8 mouse cellular contexts compared by ENCODE assay signal in genomic region chr2:156729537-156730469, GRCm38 (mm10). TPM values are rescaled to one million over a fixed set of nuclear protein-coding genes. Genes with fewer than 3 reads are reported as not detected.
A peak's percentile ranks its signal among the peaks of the same experiment; 100 is the strongest.
DNase-seq lines count a peak whose midpoint lies in the region; ATAC-seq and TF ChIP-seq lines count a peak whose summit lies in the region.

No protein-coding gene starts in this region.

- WGBS in heart, embryonic 10.5 days, result 33% methylated on average over 9 of the region's 10 CpGs
- 58% methylated on average over 9 of the region's 10 CpGs for WGBS in forebrain, postnatal 0 days
- 47% methylated on average over 9 of the region's 10 CpGs for WGBS in lung, embryonic 14.5 days

- peaks cover 70% of the 10 kb centered on the region for H3K4me1 ChIP-seq in heart, embryonic 10.5 days
- H3K4me1 ChIP-seq in E14TG2a.4 (replicated peaks; ENCODE audit: low read depth, low read length), result peaks cover 90% of the 10 kb centered on the region
- H3K4me1 ChIP-seq in forebrain, postnatal 0 days (ENCODE audit: insufficient read depth), result peaks cover 23% of the 10 kb centered on the region
- peaks cover 14% of the 10 kb centered on the region for H3K4me1 ChIP-seq in lung, embryonic 14.5 days (ENCODE audit: insufficient read depth)

- ATAC-seq in forebrain, postnatal 0 days, result no peak
- ATAC-seq in lung, embryonic 14.5 days (ENCODE audit: insufficient read depth), result no peak

- intact Hi-C loops in heart, postnatal 36 days (cut with DNase I), result loop anchor here (5.0 kb wide), 1 partner anchor 127 kb away; the partner anchor contains the start of gene 4930518I15Rik

- no peak overlapping the region for H3K9ac ChIP-seq in forebrain, postnatal 0 days
- no peak overlapping the region for H3K9ac ChIP-seq in lung, embryonic 14.5 days

- DNase-seq in heart, embryonic 10.5 days (ENCODE audit: low spot score), result no peak
- DNase-seq in heart, postnatal 36 days, result no peak
- DNase-seq in forebrain, postnatal 0 days, result no peak
- DNase-seq in lung, embryonic 14.5 days, result no peak
- no peak for DNase-seq in layer of hippocampus, postnatal 14 days (ENCODE audit: low spot score in 2 of 2)
- DNase-seq in ovary, postnatal 36 days (ENCODE audit: low spot score), result no peak
- DNase-seq in urinary bladder, adult 2 months (ENCODE audit: low spot score), result no peak

- no peaks in the 10 kb centered on the region for H3K36me3 ChIP-seq in heart, embryonic 10.5 days
- H3K36me3 ChIP-seq in E14TG2a.4 (ENCODE audit: insufficient read depth, low read length), result peaks cover 17% of the 10 kb centered on the region
- H3K36me3 ChIP-seq in forebrain, postnatal 0 days (ENCODE audit: insufficient read depth), result no peaks in the 10 kb centered on the region
- no peaks in the 10 kb centered on the region for H3K36me3 ChIP-seq in lung, embryonic 14.5 days (ENCODE audit: insufficient read depth)

- TF ChIP-seq CTCF in E14TG2a.4 (conservative IDR thresholded peaks at IDR 0.05; ENCODE audit: low read length), result no peak
- TF ChIP-seq CTCF in forebrain, postnatal 0 days (IDR thresholded peaks at IDR 0.05; ENCODE audit: low read depth), result no peak
- TF ChIP-seq CTCF in lung, embryonic 14.5 days (IDR thresholded peaks at IDR 0.05; ENCODE audit: low read depth), result no peak

- H3K27me3 ChIP-seq in heart, embryonic 10.5 days (ENCODE audit: insufficient read depth, poor library complexity, severe bottlenecking), result no peaks in the 10 kb centered on the region
- no peaks in the 10 kb centered on the region for H3K27me3 ChIP-seq in E14TG2a.4 (ENCODE audit: insufficient read depth, low read length)
- no peaks in the 10 kb centered on the region for H3K27me3 ChIP-seq in forebrain, postnatal 0 days (ENCODE audit: insufficient read depth, low read length)
- H3K27me3 ChIP-seq in lung, embryonic 14.5 days (ENCODE audit: insufficient read depth, low read length), result no peaks in the 10 kb centered on the region

- no peak overlapping the region for H3K4me2 ChIP-seq in forebrain, postnatal 0 days (ENCODE audit: low read depth)
- peak overlapping the region; percentile 36 for H3K4me2 ChIP-seq in lung, embryonic 14.5 days

- H3K4me3 ChIP-seq in heart, embryonic 10.5 days, result peak overlapping the region; percentile 29
- H3K4me3 ChIP-seq in E14TG2a.4 (replicated peaks; ENCODE audit: low read length), result peak overlapping the region; percentile 68
- H3K4me3 ChIP-seq in forebrain, postnatal 0 days (ENCODE audit: low read depth, low read length), result no peak overlapping the region
- no peak overlapping the region for H3K4me3 ChIP-seq in lung, embryonic 14.5 days (ENCODE audit: low read depth, low read length)

- peak overlapping the region; percentile 72 for H3K27ac ChIP-seq in heart, embryonic 10.5 days
- 0 out of 2 replicates have a peak overlapping the region, but pooled peaks have one; percentile 1 for H3K27ac ChIP-seq in forebrain, postnatal 0 days (ENCODE audit: low read depth, low read length)
- peak overlapping the region; percentile 72 for H3K27ac ChIP-seq in lung, embryonic 14.5 days (ENCODE audit: low read depth)

- H3K9me3 ChIP-seq in heart, embryonic 10.5 days, result no peaks in the 10 kb centered on the region
- H3K9me3 ChIP-seq in E14TG2a.4 (ENCODE audit: low read length), result no peaks in the 10 kb centered on the region
- no peaks in the 10 kb centered on the region for H3K9me3 ChIP-seq in forebrain, postnatal 0 days (ENCODE audit: low read length)
- no peaks in the 10 kb centered on the region for H3K9me3 ChIP-seq in lung, embryonic 14.5 days (ENCODE audit: low read depth, low read length)

RNA-seq across cellular contexts. Expression of gene Myl9, which starts 45.4 kb away (rescaled TPM):
- 1,471 and 1,998 TPM in 2 replicates for polyA plus RNA-seq in heart, embryonic 10.5 days (2016; fragmentation: Nextera tagmentation; extraction: Ambion mirVana)
- total RNA-seq in heart, postnatal 36 days (2021), result 100 to 1,000 TPM in 1 of 2 experiments, 10 to 100 TPM in 1; 97.9 to 115 TPM
- 24.4 and 34.3 TPM in 2 replicates for total RNA-seq in forebrain, postnatal 0 days (2014; rRNA removed)
- polyA plus RNA-seq in forebrain, postnatal 0 days (2015; fragmentation: Nextera tagmentation; extraction: Ambion mirVana), result 34.6 and 39.6 TPM in 2 replicates
- 397 and 446 TPM in 2 replicates for polyA plus RNA-seq in lung, embryonic 14.5 days (2014; fragmentation: Nextera tagmentation; extraction: Ambion mirVana)
- 10 to 100 TPM; 22.3 to 24.9 TPM for total RNA-seq in layer of hippocampus, postnatal 14 days (2021)
- polyA plus RNA-seq in urinary bladder, adult 2 months (2012; rRNA removed), result 4,146 and 6,672 TPM in 2 replicates

Comparison
In these comparisons a context has a peak if more than half of its experiments do, and no peak if none do; other contexts are left out.
1. H3K27ac ChIP-seq: peak in every context shown above with its lines; median percentile 72 in heart, embryonic 10.5 days; 72 in lung, embryonic 14.5 days; 1 in forebrain, postnatal 0 days.
2. H3K4me3 ChIP-seq: peak in heart, embryonic 10.5 days (single experiment) and E14TG2a.4 (single experiment); none in forebrain, postnatal 0 days (single experiment) and lung, embryonic 14.5 days (single experiment).